Mouse (Mus musculus): ENCODE results near the gene Ublcp1. TPM values are rescaled to one million over a fixed set of nuclear protein-coding genes. Genes with fewer than 3 reads are reported as not detected.

Gene Ublcp1
- polyA plus RNA-seq, 1 experiment from 2014 or later = 50.6 TPM

DNA sequence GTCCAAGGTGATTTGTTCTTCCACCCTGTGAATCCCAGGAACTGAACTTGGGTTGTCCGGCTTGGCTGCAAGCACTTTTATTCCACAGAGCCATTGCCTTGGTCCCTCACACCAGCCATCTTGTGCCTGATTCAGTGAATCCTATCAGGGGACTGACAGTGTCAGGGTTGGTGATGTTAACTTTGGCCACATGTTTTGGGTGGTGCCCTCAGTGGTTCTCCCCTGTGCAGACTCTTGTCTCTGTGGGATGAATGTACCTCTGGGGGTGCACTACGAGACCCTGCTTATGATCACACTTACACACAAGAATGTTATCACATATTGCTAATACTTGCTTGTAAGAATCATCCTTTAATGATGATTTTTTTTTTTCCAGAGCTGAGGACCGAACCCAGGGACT lies 40.3 kb downstream of the Ublcp1 start:
- Histone ChIP-seq H3K27me3 (no peaks in the 10 kb centered on the region), H3K4me3 (no peak overlapping the region), H3K4me2 (replicated peaks) (no peak overlapping the region), H3K27ac (replicated peaks) (no peak overlapping the region), H3K4me1 (no peaks in the 10 kb centered on the region), H3K36me3 (no peaks in the 10 kb centered on the region), H3K9ac (replicated peaks) (no peak overlapping the region), H3K9me3 (no peaks in the 10 kb centered on the region)
- ATAC-seq (replicated peaks) = no peak
- 91% methylated on average over 3 of the region's 3 CpGs for WGBS

DNA sequence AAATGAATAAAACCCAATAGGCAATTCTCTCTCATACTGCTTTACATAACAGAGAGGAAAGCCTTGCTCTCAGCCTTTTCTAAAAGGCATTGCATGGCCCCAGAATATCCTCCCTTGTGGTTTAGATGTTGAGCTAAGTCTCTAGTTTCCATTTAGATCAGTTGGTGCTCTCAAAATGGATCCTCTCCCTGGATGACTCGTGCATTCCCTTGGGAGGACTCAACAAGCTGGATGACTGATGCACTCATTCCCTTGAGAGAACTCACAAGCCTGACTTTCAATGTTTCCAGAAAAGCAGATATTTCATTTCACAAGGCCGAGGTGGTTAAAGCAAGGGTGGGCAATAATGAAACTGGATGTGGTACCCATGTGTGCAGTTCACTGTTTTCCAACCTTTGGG lies 42.3 kb downstream of the Ublcp1 start:
- H3K27ac ChIP-seq (replicated peaks) = no peak overlapping the region
- H3K9me3 ChIP-seq = no peaks in the 10 kb centered on the region
- H3K9ac ChIP-seq (replicated peaks) = no peak overlapping the region
- no peaks in the 10 kb centered on the region for H3K27me3 ChIP-seq
- 0 out of 2 replicates have a peak, but pooled peaks cover 2% of the 10 kb centered on the region for H3K4me1 ChIP-seq
- WGBS = 77% methylated on average over 2 of the region's 2 CpGs
- no peak overlapping the region for H3K4me3 ChIP-seq
- H3K4me2 ChIP-seq (replicated peaks) = no peak overlapping the region
- no peaks in the 10 kb centered on the region for H3K36me3 ChIP-seq
- no peak for ATAC-seq (replicated peaks)

DNA sequence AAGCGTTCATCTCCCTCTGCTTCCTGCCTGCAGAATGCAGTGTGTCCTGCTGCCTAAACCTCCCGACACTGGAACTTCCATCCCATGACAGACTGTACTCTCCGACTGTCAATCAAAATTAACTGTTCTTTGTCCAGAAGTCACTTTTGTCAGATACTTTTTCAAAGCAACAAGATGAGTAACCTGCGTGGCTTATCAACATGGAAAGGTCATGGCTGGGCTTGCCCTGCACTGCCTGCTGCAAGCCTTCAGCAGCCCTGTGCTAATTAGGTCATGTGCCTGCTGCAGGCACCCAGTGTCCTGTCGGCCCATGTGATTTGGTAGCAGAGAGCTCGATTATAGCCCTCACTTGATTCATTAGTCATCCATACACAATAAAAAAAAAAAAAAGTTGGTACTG lies 44.7 kb downstream of the Ublcp1 start:
- H3K4me3 ChIP-seq = no peak overlapping the region
- H3K9ac ChIP-seq (replicated peaks) = no peak overlapping the region
- H3K36me3 ChIP-seq = no peaks in the 10 kb centered on the region
- no peaks in the 10 kb centered on the region for H3K27me3 ChIP-seq
- ATAC-seq (replicated peaks) = no peak
- no peak overlapping the region for H3K27ac ChIP-seq (replicated peaks)
- 77% methylated on average over 6 of the region's 6 CpGs for WGBS
- no peaks in the 10 kb centered on the region for H3K9me3 ChIP-seq
- no peak overlapping the region for H3K4me2 ChIP-seq (replicated peaks)
- 0 out of 2 replicates have a peak, but pooled peaks cover 2% of the 10 kb centered on the region for H3K4me1 ChIP-seq

DNA sequence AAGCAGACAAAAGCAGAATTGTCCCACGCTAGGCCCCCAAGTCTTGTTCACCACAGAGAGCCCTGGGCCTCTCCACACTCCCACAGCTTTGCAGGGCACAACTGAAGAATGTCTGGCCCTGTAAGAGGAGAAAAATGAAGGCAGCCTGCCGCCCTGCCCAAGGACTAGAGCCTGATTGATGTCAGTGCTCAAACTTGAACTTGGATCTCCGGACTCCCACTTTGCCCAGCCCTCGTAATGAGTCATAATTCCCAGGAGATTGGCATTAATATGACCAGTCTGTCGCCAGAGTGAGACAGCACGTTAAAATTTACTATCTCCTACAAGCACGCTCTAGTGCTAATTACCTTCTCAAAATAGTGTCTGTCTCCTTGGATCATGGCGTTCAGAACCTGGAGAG lies 45.3 kb downstream of the Ublcp1 start:
- Histone ChIP-seq H3K9me3 (no peaks in the 10 kb centered on the region), H3K36me3 (no peaks in the 10 kb centered on the region), H3K4me1 (0 out of 2 replicates have a peak, but pooled peaks cover 2% of the 10 kb centered on the region), H3K4me2 (replicated peaks) (no peak overlapping the region), H3K27me3 (no peaks in the 10 kb centered on the region), H3K27ac (replicated peaks) (no peak overlapping the region), H3K9ac (replicated peaks) (no peak overlapping the region), H3K4me3 (no peak overlapping the region)
- WGBS = 90% methylated on average over 8 of the region's 8 CpGs
- ATAC-seq (replicated peaks) = no peak

DNA sequence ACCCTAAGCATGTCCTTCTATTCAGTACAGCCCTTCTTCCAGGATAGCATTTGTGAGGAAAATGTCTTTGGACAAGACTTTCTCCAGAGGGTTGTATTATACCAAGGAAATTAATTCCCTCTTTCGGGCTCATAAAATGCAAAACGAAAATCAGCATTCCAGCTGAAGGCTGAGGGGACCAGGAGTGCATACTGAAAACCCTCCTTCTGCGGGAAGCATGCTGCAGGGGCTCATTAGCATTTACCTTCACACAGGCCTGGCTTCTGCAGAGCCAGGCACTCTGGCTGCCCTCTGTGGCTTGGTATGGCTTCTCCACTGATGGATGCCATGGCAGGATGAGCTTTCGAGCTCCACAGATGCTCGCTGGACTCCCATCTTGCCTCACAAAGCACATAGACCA lies 46.3 kb downstream of the Ublcp1 start:
- H3K9ac ChIP-seq (replicated peaks) = no peak overlapping the region
- no peak overlapping the region for H3K4me2 ChIP-seq (replicated peaks)
- no peak overlapping the region for H3K27ac ChIP-seq (replicated peaks)
- no peaks in the 10 kb centered on the region for H3K36me3 ChIP-seq
- no peaks in the 10 kb centered on the region for H3K9me3 ChIP-seq
- no peaks in the 10 kb centered on the region for H3K27me3 ChIP-seq
- no peak for ATAC-seq (replicated peaks)
- WGBS = 65% methylated on average over 5 of the region's 5 CpGs
- H3K4me3 ChIP-seq = no peak overlapping the region
- H3K4me1 ChIP-seq = 0 out of 2 replicates have a peak, but pooled peaks cover 2% of the 10 kb centered on the region

DNA sequence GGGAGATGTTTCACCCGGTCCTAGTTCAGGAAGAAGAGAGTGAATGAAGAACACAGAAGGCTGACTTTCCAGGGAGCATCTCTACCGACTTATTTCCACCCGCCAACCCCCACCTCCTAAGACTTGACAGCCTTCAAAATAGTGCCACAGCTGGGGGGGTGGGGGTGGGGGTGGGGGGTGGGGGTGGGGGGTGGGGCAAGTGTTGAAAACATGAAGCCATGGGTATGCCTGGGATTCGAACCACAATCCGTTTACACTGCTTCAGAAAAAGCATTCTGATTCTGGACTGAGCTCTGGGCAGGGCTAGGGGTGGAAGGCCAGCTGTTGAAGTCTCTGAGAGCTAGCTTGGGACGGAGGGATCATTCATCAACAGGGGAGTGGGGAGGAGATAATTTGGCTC lies 47.0 kb downstream of the Ublcp1 start:
- Histone ChIP-seq H3K9ac (replicated peaks) (no peak overlapping the region), H3K9me3 (no peaks in the 10 kb centered on the region), H3K4me1 (0 out of 2 replicates have a peak, but pooled peaks cover 2% of the 10 kb centered on the region), H3K4me3 (no peak overlapping the region), H3K4me2 (replicated peaks) (no peak overlapping the region), H3K27me3 (no peaks in the 10 kb centered on the region), H3K36me3 (no peaks in the 10 kb centered on the region), H3K27ac (replicated peaks) (no peak overlapping the region)
- WGBS = 56% methylated on average over 6 of the region's 6 CpGs
- no peak for ATAC-seq (replicated peaks)

DNA sequence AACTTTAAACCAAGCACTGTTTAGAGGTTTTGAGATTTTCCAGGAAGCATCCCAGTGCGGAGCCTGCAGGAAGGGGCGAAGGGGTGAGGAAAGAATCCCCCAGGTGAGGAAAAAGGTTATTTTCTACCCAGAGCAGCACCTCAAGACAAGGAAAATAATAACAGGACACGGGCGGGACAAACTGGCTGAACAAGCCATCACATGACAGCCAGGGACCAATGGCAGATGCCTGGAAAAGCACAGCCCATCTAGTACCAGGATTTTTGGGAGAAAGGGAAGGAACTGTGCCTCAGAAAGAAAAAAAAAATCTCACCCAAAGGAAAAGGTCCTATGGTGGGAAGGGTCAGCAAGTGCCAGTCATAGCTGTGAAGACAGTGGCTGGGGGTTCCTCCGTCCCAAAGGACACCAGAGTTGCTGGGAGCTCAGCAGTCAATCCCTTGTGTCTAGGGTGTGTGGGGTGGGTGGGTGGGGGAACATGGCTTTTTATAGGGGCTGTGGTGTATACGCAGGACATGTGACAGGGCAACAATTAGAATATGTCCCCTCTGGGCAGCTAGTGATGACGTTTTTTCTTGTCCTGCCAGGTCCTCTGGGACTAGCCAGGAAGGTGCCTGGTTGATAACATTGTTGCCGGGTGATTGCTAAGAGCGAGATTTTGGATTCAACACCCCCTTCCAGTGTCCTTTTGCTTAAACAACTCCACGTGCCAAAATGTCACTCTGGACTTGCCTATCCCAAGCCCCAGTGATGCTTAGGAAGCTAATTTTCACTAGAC lies 47.8 kb downstream of the Ublcp1 start:
- H3K27me3 ChIP-seq = no peaks in the 10 kb centered on the region
- no peak overlapping the region for H3K27ac ChIP-seq (replicated peaks)
- WGBS = 76% methylated on average over 10 of the region's 10 CpGs

DNA sequence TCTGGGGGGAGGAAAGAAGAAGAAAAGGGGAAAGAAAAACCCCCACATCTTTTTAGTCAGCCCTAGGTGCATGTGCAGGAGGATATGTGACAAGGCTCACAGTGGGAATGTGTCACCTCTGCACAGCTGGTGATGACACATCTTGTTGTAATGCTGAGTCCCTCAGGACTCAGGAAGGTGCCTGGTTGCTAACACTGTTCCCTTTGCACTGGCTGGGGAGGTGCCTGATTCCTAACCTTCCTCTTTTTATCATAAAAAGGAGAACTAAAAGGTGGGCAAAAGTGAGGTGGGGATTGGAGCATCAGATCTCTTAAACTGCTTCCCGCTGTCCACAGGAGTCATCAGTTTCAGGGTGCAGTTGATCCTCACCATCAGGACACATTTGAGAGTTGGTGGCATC lies 52.9 kb downstream of the Ublcp1 start:
- H3K4me3 ChIP-seq = no peak overlapping the region
- no peaks in the 10 kb centered on the region for H3K4me1 ChIP-seq
- no peak overlapping the region for H3K4me2 ChIP-seq (replicated peaks)
- no peak for ATAC-seq (replicated peaks)
- H3K36me3 ChIP-seq = no peaks in the 10 kb centered on the region
- H3K27ac ChIP-seq (replicated peaks) = no peak overlapping the region
- WGBS = 85% methylated on average over 1 of the region's 1 CpGs
- no peaks in the 10 kb centered on the region for H3K27me3 ChIP-seq
- H3K9me3 ChIP-seq = no peaks in the 10 kb centered on the region
- H3K9ac ChIP-seq (replicated peaks) = no peak overlapping the region

More for the DNA sequence above, 47.8 kb downstream of the Ublcp1 start:
- Histone ChIP-seq H3K4me3 (no peak overlapping the region), H3K9ac (replicated peaks) (no peak overlapping the region), H3K9me3 (no peaks in the 10 kb centered on the region), H3K4me1 (0 out of 2 replicates have a peak, but pooled peaks cover 2% of the 10 kb centered on the region), H3K4me2 (replicated peaks) (no peak overlapping the region), H3K36me3 (no peaks in the 10 kb centered on the region)
- no peak for ATAC-seq (replicated peaks)

DNA sequence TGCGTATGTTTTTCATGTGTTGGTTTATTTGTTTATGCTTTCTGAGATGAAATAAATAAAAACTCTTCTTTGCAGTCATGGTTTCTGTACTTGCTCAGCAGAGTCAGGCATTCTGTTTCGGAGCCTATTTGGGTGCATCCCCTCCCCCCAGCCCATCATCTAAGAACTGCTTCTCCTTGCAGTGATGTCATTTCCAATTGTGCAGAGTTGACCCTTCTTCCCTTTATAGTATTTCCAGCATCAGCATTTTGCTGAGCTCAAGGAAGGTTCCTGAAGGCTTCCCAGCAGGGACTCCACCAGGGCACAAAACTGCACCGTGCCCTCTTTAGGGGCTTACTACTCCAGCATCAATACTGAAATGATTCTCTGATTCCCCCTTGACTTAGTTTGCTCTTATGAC lies 55.7 kb downstream of the Ublcp1 start:
- 87% methylated on average over 3 of the region's 3 CpGs for WGBS
- no peak overlapping the region for H3K27ac ChIP-seq (replicated peaks)
- H3K36me3 ChIP-seq = no peaks in the 10 kb centered on the region
- H3K27me3 ChIP-seq = no peaks in the 10 kb centered on the region
- H3K4me3 ChIP-seq = no peak overlapping the region
- H3K9ac ChIP-seq (replicated peaks) = no peak overlapping the region
- H3K9me3 ChIP-seq = no peaks in the 10 kb centered on the region
- no peaks in the 10 kb centered on the region for H3K4me1 ChIP-seq
- no peak for ATAC-seq (replicated peaks)
- no peak overlapping the region for H3K4me2 ChIP-seq (replicated peaks)

DNA sequence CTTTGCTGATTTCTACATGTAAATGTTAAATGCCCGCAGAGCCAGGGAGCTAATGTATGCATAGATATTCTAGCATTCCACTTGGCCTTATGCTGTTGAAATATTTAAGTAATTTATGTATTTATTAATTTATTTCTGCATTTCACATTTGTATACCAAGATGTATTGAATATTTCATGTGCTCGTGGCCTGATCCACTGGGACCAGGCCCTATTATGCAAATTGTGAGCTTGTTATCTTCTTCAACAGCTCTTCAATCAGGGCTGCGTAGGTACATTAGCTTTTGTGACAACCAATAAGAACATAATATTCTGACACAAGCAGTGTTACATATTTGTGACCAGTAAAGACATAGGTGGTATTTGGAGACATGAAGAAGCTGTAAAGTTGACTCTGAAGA lies 56.9 kb downstream of the Ublcp1 start:
- Histone ChIP-seq H3K4me2 (replicated peaks) (no peak overlapping the region), H3K9ac (replicated peaks) (no peak overlapping the region), H3K4me1 (no peaks in the 10 kb centered on the region), H3K36me3 (no peaks in the 10 kb centered on the region), H3K4me3 (no peak overlapping the region), H3K27me3 (no peaks in the 10 kb centered on the region), H3K9me3 (no peaks in the 10 kb centered on the region), H3K27ac (replicated peaks) (no peak overlapping the region)
- 76% methylated on average over 3 of the region's 3 CpGs for WGBS
- ATAC-seq (replicated peaks) = no peak

DNA sequence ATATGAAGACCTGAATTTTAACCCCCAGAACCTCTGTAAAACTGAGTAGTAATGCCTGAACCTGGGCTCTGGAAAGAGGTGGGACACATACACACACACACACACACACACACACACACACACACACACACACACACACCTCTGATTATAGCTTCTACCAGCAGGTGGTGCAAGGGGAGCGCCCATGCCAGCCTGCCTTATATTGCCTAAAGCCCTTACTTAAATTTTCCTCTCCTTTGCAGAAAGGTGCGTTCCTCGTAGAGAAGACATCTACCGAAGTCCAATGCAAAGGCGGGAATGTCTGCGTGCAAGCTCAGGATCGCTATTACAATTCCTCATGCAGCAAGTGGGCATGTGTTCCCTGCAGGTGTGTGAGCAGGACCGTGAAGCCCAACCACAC lies 58.0 kb downstream of the Ublcp1 start:
- H3K9me3 ChIP-seq = no peaks in the 10 kb centered on the region
- WGBS = 82% methylated on average over 8 of the region's 8 CpGs
- H3K9ac ChIP-seq (replicated peaks) = no peak overlapping the region
- H3K4me1 ChIP-seq = no peaks in the 10 kb centered on the region
- no peak overlapping the region for H3K4me3 ChIP-seq
- no peaks in the 10 kb centered on the region for H3K27me3 ChIP-seq
- H3K27ac ChIP-seq (replicated peaks) = no peak overlapping the region
- ATAC-seq (replicated peaks) = no peak
- no peaks in the 10 kb centered on the region for H3K36me3 ChIP-seq
- H3K4me2 ChIP-seq (replicated peaks) = no peak overlapping the region

DNA sequence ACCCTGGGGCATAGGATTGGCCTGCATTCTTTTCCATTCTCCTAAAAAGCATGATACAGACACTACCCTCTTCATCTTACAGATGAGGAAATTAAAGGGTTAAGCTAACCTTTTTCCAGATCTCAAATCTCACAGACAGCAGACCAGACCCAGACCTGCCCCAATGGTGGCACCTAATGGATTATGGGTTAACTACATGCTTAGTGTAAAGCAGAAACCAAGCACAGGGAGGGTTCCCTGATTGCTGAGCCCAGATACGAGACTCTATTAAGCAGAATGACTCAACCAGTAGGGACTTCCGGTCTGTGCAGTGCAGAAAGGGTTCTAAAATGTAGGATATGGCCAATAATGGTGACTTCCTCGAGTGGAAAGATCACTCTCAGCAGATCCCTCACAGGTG lies 59.9 kb downstream of the Ublcp1 start:
- H3K27ac ChIP-seq (replicated peaks) = no peak overlapping the region
- H3K4me2 ChIP-seq (replicated peaks) = no peak overlapping the region
- no peaks in the 10 kb centered on the region for H3K27me3 ChIP-seq
- WGBS = 74% methylated on average over 3 of the region's 3 CpGs
- no peak overlapping the region for H3K9ac ChIP-seq (replicated peaks)
- H3K4me3 ChIP-seq = no peak overlapping the region
- no peak for ATAC-seq (replicated peaks)
- H3K4me1 ChIP-seq = 0 out of 2 replicates have a peak, but pooled peaks cover 10% of the 10 kb centered on the region
- H3K36me3 ChIP-seq = no peaks in the 10 kb centered on the region
- no peaks in the 10 kb centered on the region for H3K9me3 ChIP-seq

DNA sequence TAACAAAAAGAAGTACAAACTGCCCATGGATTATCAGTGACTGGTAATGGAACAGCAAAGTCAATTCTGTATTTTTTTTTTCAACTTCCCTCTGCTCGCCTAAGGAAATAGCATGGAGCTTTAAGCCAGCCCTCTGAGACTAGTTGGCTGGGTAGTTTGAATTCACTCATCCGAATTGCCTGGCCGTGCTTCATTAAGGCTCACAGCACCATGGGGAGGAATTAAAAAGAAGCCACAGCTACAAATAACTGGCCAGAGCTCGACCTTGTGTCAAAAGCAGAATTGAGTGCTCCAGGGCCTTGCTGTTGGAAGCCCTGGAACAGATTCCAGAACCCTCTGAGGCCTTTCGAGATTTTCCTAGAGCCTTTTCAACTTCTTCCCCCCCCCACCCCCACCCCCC lies 61.7 kb downstream of the Ublcp1 start:
- ATAC-seq (replicated peaks) = no peak
- Histone ChIP-seq H3K27me3 (no peaks in the 10 kb centered on the region), H3K36me3 (no peaks in the 10 kb centered on the region), H3K4me1 (0 out of 2 replicates have a peak, but pooled peaks cover 10% of the 10 kb centered on the region), H3K9me3 (no peaks in the 10 kb centered on the region), H3K27ac (replicated peaks) (no peak overlapping the region), H3K9ac (replicated peaks) (no peak overlapping the region), H3K4me3 (no peak overlapping the region), H3K4me2 (replicated peaks) (no peak overlapping the region)
- 15% methylated on average over 5 of the region's 5 CpGs for whole genome bisulfite sequencing

Measured in forebrain, embryonic 15.5 days (tissue).